Mouse (Mus musculus) heart, adult 2 months (tissue): ENCODE measurements around the gene Cmah. TPM values are rescaled to one million over a fixed set of nuclear protein-coding genes. Genes with fewer than 3 reads are reported as not detected.

Experiments used
- DNase-seq, 2 experiments: peaks; one replicate each; pipeline ENCODE4 v3.0.0; 2021
- H3K27ac ChIP-seq: fragments of 200-600 bp; 2 replicates; pipeline ENCODE4 v1.8.1; 2022
- H3K27me3 ChIP-seq: fragments of 200-500 bp; 2 replicates; pipeline ENCODE4 v1.6.1; 2012; ENCODE audit warnings: mild to moderate bottlenecking, low read length, inconsistent platforms, mixed read lengths; ENCODE audit not compliant: control insufficient read depth, insufficient read depth
- H3K36me3 ChIP-seq: fragments of 200-500 bp; 2 replicates; pipeline ENCODE4 v1.6.1; 2012; ENCODE audit warnings: low read length, inconsistent platforms; ENCODE audit not compliant: control insufficient read depth, insufficient read depth
- H3K4me1 ChIP-seq: fragments of 200-500 bp; 2 replicates; pipeline ENCODE4 v1.6.1; 2011; ENCODE audit warnings: low read length; ENCODE audit not compliant: control insufficient read depth, insufficient read depth
- H3K4me3 ChIP-seq: fragments of 200-600 bp; 2 replicates; pipeline ENCODE4 v1.8.1; 2022
- H3K79me2 ChIP-seq: fragments of 200-500 bp; replicated peaks from 2 replicates; pipeline ENCODE4 v1.6.1; 2012; ENCODE audit warnings: mild to moderate bottlenecking, inconsistent platforms, low read length, moderate library complexity, mixed read lengths; ENCODE audit not compliant: control insufficient read depth, insufficient read depth
- H3K9ac ChIP-seq: fragments of 200-500 bp; 2 replicates; pipeline ENCODE4 v1.6.1; 2012; ENCODE audit warnings: low read depth, mild to moderate bottlenecking, control low read depth, inconsistent platforms, low read length, mixed read lengths
- CTCF ChIP-seq: fragments of 200-600 bp; IDR thresholded peaks from 2 replicates; pipeline ENCODE4 v1.8.1; 2022; ENCODE audit warnings: antibody characterized with exemption, mild to moderate bottlenecking, moderate library complexity
- EP300 ChIP-seq: fragments of 200-500 bp; IDR thresholded peaks from 2 replicates; pipeline ENCODE4 v1.6.1; 2011; ENCODE audit warnings: low read depth, low read length, control low read depth; ENCODE audit not compliant: insufficient read depth
- POLR2A ChIP-seq: fragments of 200-500 bp; IDR thresholded peaks from 2 replicates; pipeline ENCODE4 v1.6.1; 2011; ENCODE audit warnings: mild to moderate bottlenecking, low read depth, low read length, control low read depth; ENCODE audit not compliant: insufficient read depth
- WGBS: fragments of 180-500 bp; shearing (Covaris S2); methylation state at CpG from one replicate; pipeline ENCODE4 v1.1.7; 2018; 5-methylcytosine and 5-hydroxymethylcytosine counted together
- intact Hi-C: fragments of 180-260 bp; cut with DNase I; formaldehyde crosslinking; loops from one replicate; pipeline ENCODE4 v1.15.1; 2025
- polyA plus RNA-seq: library from polyadenylated mRNA; depleted of rRNA; stranded (reverse); fragments of >200 nt; gene quantifications from 2 replicates; pipeline ENCODE4 v1.2.3, GENCODE M21; 2012
- total RNA-seq, 2 experiments: library from RNA; stranded (reverse); gene quantifications; 2 replicates each; pipeline ENCODE4 v1.2.3; 2021

Gene Cmah
- total and polyA plus RNA-seq, 3 experiments: 0.84 to 4.0 (median 2.7) TPM

GRCm38 (mm10) chr13:24414635-24415206 is 87.5 kb downstream of the Cmah start:
- H3K9ac ChIP-seq: no peak overlapping the region
- WGBS: 66% methylated on average over 4 of the region's 4 CpGs
- no peaks in the 10 kb centered on the region for H3K36me3 ChIP-seq
- intact Hi-C loops: loop anchor here (10.0 kb wide), 1 partner anchor 270 kb away; no protein-coding TSS in a partner anchor
- no peak overlapping the region for H3K4me3 ChIP-seq
- no peaks in the 10 kb centered on the region; the same call in 1 of the 2 replicates for H3K4me1 ChIP-seq
- DNase-seq: peak in 1 of 2 experiments; percentile 20
- H3K27ac ChIP-seq: no peak overlapping the region
- TF ChIP-seq POLR2A: no peak
- no peak for TF ChIP-seq EP300
- no peak for TF ChIP-seq CTCF
- no peaks in the 10 kb centered on the region for H3K79me2 ChIP-seq
- H3K27me3 ChIP-seq: no peaks in the 10 kb centered on the region

- Histone ChIP-seq H3K9ac (no peak overlapping the region), H3K36me3 (no peaks in the 10 kb centered on the region), H3K79me2 (no peaks in the 10 kb centered on the region), H3K27me3 (no peaks in the 10 kb centered on the region), H3K4me1 (no peaks in the 10 kb centered on the region; the same call in 1 of the 2 replicates), H3K4me3 (no peak overlapping the region), H3K27ac (no peak overlapping the region)
- TF ChIP-seq POLR2A (no peak), EP300 (no peak), CTCF (no peak)
- peak in 1 of 2 experiments; percentile 50 for DNase-seq
- intact Hi-C loops: loop anchor here (10.0 kb wide), 1 partner anchor 269 kb away; no protein-coding TSS in a partner anchor
- WGBS: 60% methylated on average over 13 of the region's 13 CpGs
Observed at GRCm38 (mm10) chr13:24415506-24416206, 88.5 kb downstream of the Cmah start.

GRCm38 (mm10) chr13:24416409-24416808 is 89.2 kb downstream of the Cmah start:
- Histone ChIP-seq H3K4me3 (no peak overlapping the region), H3K4me1 (no peaks in the 10 kb centered on the region; the same call in 1 of the 2 replicates), H3K27ac (no peak overlapping the region), H3K9ac (no peak overlapping the region), H3K27me3 (no peaks in the 10 kb centered on the region), H3K79me2 (no peaks in the 10 kb centered on the region), H3K36me3 (no peaks in the 10 kb centered on the region)
- 42% methylated on average over 4 of the region's 4 CpGs for WGBS
- intact Hi-C loops: loop anchor here (10.0 kb wide), 1 partner anchor 268 kb away; no protein-coding TSS in a partner anchor
- TF ChIP-seq POLR2A (no peak), CTCF (peak; percentile 63), EP300 (no peak)
- peak; percentile 52 to 72 for DNase-seq

- Histone ChIP-seq H3K36me3 (no peaks in the 10 kb centered on the region), H3K27me3 (no peaks in the 10 kb centered on the region), H3K9ac (no peak overlapping the region), H3K4me1 (no peaks in the 10 kb centered on the region; the same call in 1 of the 2 replicates), H3K79me2 (no peaks in the 10 kb centered on the region), H3K4me3 (no peak overlapping the region), H3K27ac (no peak overlapping the region)
- intact Hi-C loops: loop anchor here (10.0 kb wide), 1 partner anchor 267 kb away; no protein-coding TSS in a partner anchor
- no peak for TF ChIP-seq POLR2A
- no peak for TF ChIP-seq EP300
- TF ChIP-seq CTCF: no peak
- no peak for DNase-seq
- 58% methylated on average over 1 of the region's 1 CpGs for WGBS
Observed at GRCm38 (mm10) chr13:24418024-24418423, 90.8 kb downstream of the Cmah start.

- Histone ChIP-seq H3K27ac (no peak overlapping the region), H3K79me2 (no peaks in the 10 kb centered on the region), H3K4me3 (no peak overlapping the region), H3K4me1 (no peaks in the 10 kb centered on the region; the same call in 1 of the 2 replicates), H3K27me3 (no peaks in the 10 kb centered on the region), H3K36me3 (no peaks in the 10 kb centered on the region), H3K9ac (no peak overlapping the region)
- WGBS: 67% methylated on average over 4 of the region's 4 CpGs
- DNase-seq: no peak
- intact Hi-C loops: loop anchor here (10.0 kb wide), 1 partner anchor 266 kb away; no protein-coding TSS in a partner anchor
- TF ChIP-seq CTCF (no peak), POLR2A (no peak), EP300 (no peak)
Observed at GRCm38 (mm10) chr13:24418814-24419213, 91.6 kb downstream of the Cmah start.
